Mouse (Mus musculus): ENCODE results near the gene Slc6a6.

Gene Slc6a6

GRCm38 (mm10) chr6:91720588-91721214 is 36.8 kb downstream of the Slc6a6 start:
- DNase-seq (ENCODE audit: low read depth, low spot score): no peak

GRCm38 (mm10) chr6:91721215-91721701 is 37.4 kb downstream of the Slc6a6 start:
- no peak for DNase-seq (ENCODE audit: low read depth, low spot score)

- no peak for DNase-seq (ENCODE audit: low read depth, low spot score)
These were observed 43.5 kb downstream of the Slc6a6 start for GRCm38 (mm10) chr6:91727361-91727760.

GRCm38 (mm10) chr6:91728939-91729619 is 45.2 kb downstream of the Slc6a6 start:
- DNase-seq (ENCODE audit: low read depth, low spot score): no peak

DNA sequence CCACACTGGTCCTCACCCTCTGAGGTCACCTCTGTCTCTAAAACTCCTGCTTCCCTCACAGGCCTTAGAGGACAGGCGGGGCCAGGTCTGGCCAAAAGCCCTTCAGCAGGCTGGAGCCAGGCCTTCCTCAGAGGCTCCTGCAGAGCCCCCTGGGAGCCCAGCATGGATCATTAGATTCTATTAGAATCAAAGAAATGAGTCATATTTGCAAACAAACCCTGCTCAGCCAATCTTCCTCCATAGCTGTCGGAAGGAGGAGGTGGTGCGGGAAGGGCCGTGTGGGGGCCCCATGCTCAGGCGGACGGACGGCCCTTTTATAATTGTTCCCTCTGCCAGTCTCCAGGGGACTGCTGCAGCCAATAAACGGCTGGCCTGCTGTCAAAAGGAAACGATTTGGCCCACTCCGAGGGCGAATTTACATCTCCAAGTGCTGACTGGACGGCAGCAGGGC is 45.8 kb downstream of the Slc6a6 start:
- no peak for DNase-seq (ENCODE audit: low read depth, low spot score)

DNA sequence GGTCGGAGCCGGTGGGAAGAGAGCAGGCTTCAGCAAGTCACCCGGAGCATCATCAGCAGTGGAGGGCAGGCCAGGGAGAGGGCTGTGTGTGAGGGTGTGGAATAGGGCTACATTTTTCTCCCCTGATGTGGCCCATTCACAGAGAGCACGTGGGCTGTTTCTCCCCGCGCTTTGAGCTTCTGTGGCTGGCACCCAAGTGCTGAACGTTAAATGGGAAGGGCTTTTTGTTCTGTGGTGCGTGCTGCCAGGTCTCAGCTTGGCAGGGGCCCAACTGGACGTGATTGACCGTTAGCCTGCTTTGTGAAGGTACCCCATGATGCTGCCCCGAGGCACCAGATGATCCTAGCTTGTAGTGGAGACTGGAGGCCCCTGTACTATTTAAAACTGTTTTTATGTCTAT is 48.3 kb downstream of the Slc6a6 start:
- DNase-seq (ENCODE audit: low read depth, low spot score): no peak

- DNase-seq (ENCODE audit: low read depth, low spot score): no peak
These were observed 52.6 kb downstream of the Slc6a6 start for GRCm38 (mm10) chr6:91736471-91736870.

DNA sequence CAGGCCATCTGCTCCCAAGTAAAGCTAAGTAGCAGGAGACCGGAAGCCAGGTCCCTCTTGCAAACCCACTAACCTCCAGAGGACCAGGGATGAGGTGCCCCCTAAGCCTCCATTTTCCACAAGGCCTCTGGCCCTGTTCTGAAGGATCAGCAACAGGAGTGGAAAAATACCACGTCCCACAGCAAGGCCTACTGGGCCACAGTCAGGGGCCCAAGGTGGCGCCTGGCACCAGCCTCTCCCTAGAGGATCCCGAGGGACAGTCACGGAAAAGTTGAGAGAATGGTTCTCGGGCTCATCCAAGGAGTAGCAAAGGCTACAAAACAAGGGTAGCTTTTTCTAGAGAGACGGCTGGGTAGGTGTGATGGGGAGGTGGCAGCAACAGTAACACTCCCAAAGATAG is 53.6 kb downstream of the Slc6a6 start:
- no peak for DNase-seq (ENCODE audit: low read depth, low spot score)

GRCm38 (mm10) chr6:91738058-91738457 is 54.2 kb downstream of the Slc6a6 start:
- DNase-seq (ENCODE audit: low read depth, low spot score): no peak

- no peak for DNase-seq (ENCODE audit: low read depth, low spot score)
These were observed 57.2 kb downstream of the Slc6a6 start for GRCm38 (mm10) chr6:91741046-91741445.

DNA sequence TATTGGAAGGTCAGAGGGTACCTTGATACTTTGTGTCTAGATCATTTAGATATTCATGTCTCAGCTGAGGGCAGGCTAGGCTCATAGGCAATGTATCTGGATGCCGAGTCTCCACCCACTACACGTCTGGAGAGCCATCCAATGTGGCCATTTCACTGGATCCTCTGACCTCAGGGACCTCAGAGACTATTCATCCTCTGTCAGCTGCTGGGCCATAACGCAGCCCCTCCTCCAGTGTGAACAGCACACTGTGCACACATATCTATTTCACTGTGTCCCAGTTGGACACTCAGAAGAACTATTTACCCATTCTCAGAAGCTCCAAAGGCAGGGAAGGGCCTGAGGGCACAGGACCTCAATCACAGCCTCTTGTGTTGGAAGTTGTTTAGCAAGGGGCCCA is 58.6 kb downstream of the Slc6a6 start:
- DNase-seq (ENCODE audit: low read depth, low spot score): no peak

GRCm38 (mm10) chr6:91742995-91743394 is 59.1 kb downstream of the Slc6a6 start:
- DNase-seq (ENCODE audit: low read depth, low spot score): no peak

GRCm38 (mm10) chr6:91743886-91744285 is 60.0 kb downstream of the Slc6a6 start:
- DNase-seq (ENCODE audit: low read depth, low spot score): no peak

GRCm38 (mm10) chr6:91745246-91745645 is 61.4 kb downstream of the Slc6a6 start:
- DNase-seq (ENCODE audit: low read depth, low spot score): no peak

- no peak for DNase-seq (ENCODE audit: low read depth, low spot score)
These were observed 62.2 kb downstream of the Slc6a6 start for GRCm38 (mm10) chr6:91745947-91746582.

GRCm38 (mm10) chr6:91746776-91747175 is 62.9 kb downstream of the Slc6a6 start:
- no peak for DNase-seq (ENCODE audit: low read depth, low spot score)

DNA sequence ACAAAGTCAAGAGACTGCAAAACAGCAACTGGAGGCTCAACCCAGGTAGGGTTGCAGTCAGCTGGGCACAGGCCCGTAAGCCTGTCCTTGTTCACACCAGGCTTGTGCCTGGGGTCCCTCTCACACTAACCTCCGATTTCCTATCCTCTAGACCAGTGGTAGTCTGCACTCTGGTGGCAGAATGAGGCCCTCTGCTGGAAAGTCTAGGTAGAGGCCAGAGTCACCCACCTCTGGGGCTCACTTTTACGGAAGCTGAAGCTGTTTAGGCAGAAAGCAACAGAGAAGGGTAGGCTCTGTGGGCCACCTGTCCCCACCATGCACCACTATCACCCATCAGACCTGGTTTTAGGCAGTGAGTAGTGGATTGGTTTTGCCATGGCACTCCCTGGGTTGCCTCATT is 67.1 kb downstream of the Slc6a6 start:
- DNase-seq (ENCODE audit: low read depth, low spot score): no peak

- DNase-seq (ENCODE audit: low read depth, low spot score): no peak
These were observed 69.0 kb downstream of the Slc6a6 start for GRCm38 (mm10) chr6:91752884-91753283.

GRCm38 (mm10) chr6:91754098-91754497 is 70.2 kb downstream of the Slc6a6 start:
- DNase-seq (ENCODE audit: low read depth, low spot score): no peak

DNA sequence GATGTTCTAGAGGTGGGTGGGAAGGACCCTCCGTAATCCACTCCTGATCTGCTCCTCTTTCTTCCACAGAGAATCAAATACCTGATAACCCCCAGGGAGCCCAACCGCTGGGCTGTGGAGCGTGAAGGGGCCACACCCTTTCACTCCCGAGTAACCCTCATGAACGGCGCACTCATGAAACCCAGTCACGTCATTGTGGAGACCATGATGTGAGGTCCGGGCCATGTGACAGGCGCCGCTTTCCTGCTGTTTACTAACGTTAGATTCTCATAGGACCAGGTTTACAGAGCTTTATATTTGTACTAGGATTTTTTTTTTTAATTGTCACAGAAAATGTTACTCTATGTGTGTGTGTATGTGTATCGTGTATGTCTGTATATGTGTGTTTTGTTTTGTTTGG is 71.0 kb downstream of the Slc6a6 start:
- DNase-seq (ENCODE audit: low read depth, low spot score): no peak

DNA sequence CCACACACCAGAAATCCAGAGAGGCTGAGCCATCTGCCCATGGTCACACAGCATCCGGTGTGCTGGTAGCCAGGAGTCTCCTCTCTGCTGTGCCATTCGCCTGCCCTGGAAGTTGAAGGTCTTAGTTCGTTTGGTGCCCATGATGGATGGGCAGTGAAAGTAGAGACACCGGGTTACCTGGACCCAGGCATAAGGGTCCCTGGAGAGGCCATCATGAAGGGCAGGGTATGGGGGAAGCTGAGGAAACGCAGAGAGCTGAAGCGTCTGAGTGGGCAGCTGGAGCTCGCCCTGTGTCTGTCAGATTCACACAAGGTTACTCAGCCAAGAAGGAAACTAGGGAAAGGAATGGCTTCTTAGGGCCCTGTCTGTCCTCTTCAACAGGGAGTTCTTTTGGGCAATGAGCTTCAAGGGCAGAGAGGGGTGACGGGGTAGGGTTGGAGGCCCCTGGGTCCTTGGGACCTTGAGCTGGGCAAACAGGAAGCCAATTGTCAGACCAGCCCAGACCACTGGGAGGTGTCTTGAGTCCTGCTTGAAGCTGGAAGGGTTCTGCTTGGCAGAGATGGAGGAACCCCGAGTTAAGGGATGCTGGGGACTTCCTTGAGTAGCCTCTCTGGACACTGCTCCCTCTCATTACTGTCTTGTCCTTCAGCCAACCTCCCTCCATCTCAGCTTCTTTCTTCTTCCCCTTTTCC is 78.3 kb downstream of the Slc6a6 start:
- DNase-seq (ENCODE audit: low read depth, low spot score): no peak

- no peak for DNase-seq (ENCODE audit: low read depth, low spot score)
These were observed 83.7 kb downstream of the Slc6a6 start for GRCm38 (mm10) chr6:91767550-91767949.
